Mouse (Mus musculus) limb, embryonic 12.5 days (tissue): ENCODE results near the gene Map7. TPM values are rescaled to one million over a fixed set of nuclear protein-coding genes. Genes with fewer than 3 reads are reported as not detected.

Source experiments
- ATAC-seq: fragments of 200-750 bp; cut with Nextera tagmentation; 2 replicates; pipeline ENCODE4 v1.8.0; 2017; ENCODE audit warnings: low read depth, moderate TSS enrichment; ENCODE audit not compliant: insufficient number of reproducible peaks, insufficient read depth, low FRiP score, low TSS enrichment
- H3K27ac ChIP-seq: fragments of 300-500 bp; sonication (generic); 2 replicates; pipeline ENCODE4 v1.5.1; 2016; ENCODE audit warnings: mild to moderate bottlenecking, moderate library complexity
- H3K27me3 ChIP-seq: fragments of 300-500 bp; sonication (generic); 2 replicates; pipeline ENCODE4 v1.6.1; 2016; ENCODE audit warnings: mild to moderate bottlenecking, moderate library complexity
- H3K36me3 ChIP-seq: fragments of 300-500 bp; sonication (generic); 2 replicates; pipeline ENCODE4 v1.6.1; 2016; ENCODE audit warnings: mild to moderate bottlenecking, moderate library complexity
- H3K4me1 ChIP-seq: fragments of 300-500 bp; sonication (generic); replicated peaks from 2 replicates; pipeline ENCODE4 v1.6.1; 2016
- H3K4me2 ChIP-seq: fragments of 300-500 bp; sonication (generic); 2 replicates; pipeline ENCODE4 v1.6.1; 2016; ENCODE audit warnings: mild to moderate bottlenecking, moderate library complexity
- H3K4me3 ChIP-seq: fragments of 300-500 bp; sonication (generic); replicated peaks from 2 replicates; pipeline ENCODE4 v1.5.1; 2016; ENCODE audit warnings: mild to moderate bottlenecking
- H3K9ac ChIP-seq: fragments of 300-500 bp; sonication (generic); replicated peaks from 2 replicates; pipeline ENCODE4 v1.6.1; 2016; ENCODE audit warnings: mild to moderate bottlenecking, moderate library complexity
- H3K9me3 ChIP-seq: fragments of 300-500 bp; sonication (generic); 2 replicates; pipeline ENCODE4 v1.6.1; 2016; ENCODE audit warnings: mild to moderate bottlenecking, moderate library complexity
- WGBS: fragments of 180-500 bp; shearing (Covaris S2); methylation state at CpG from one replicate; pipeline ENCODE4 v1.1.7; 2016; 5-methylcytosine and 5-hydroxymethylcytosine counted together
- polyA plus RNA-seq: library from polyadenylated mRNA; unstranded; fragments of >200 nt; fragmentation: Nextera tagmentation; extraction: Ambion mirVana; gene quantifications from 2 replicates; pipeline ENCODE4 v1.2.1, GENCODE M21; 2016

Map7 gene
- polyA plus RNA-seq, 1 experiment from 2014 or later, result 3.5 TPM

DNA sequence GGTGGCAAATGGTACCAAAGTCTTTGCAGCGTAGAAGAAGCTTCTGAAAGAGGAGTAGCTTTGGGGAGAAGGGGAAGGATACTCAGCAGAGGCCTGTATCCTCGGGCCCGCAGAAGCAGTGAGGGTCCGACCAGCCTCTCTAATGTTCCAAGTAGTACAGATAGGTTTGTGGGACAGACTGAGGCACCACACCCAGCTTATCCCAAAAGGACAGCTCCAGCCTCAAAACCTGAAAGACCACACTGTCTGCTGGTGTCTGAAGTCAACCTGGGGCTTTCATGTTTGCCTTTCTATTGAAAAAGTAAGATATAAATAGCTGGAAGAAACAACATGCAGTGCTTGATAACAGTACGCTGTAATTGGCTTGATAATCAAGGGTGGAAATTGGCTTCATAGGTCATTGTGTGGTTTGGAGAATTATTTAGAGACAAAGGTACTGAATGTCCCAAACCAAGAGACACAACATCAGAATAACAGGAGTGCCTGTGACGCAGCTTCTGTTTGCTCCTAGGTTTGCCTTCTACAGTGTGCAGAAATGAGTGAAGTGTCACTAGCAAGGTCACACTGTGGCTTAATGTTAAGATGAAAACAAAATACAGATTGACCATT is 42.0 kb downstream of the Map7 start:
- Histone ChIP-seq H3K4me3 (no peak overlapping the region), H3K9me3 (no peaks in the 10 kb centered on the region), H3K27me3 (no peaks in the 10 kb centered on the region), H3K4me2 (no peak overlapping the region), H3K36me3 (no peaks in the 10 kb centered on the region), H3K27ac (no peak overlapping the region), H3K4me1 (peaks cover 8% of the 10 kb centered on the region), H3K9ac (no peak overlapping the region)
- WGBS, result 89% methylated on average over 6 of the region's 6 CpGs
- ATAC-seq, result no peak

DNA sequence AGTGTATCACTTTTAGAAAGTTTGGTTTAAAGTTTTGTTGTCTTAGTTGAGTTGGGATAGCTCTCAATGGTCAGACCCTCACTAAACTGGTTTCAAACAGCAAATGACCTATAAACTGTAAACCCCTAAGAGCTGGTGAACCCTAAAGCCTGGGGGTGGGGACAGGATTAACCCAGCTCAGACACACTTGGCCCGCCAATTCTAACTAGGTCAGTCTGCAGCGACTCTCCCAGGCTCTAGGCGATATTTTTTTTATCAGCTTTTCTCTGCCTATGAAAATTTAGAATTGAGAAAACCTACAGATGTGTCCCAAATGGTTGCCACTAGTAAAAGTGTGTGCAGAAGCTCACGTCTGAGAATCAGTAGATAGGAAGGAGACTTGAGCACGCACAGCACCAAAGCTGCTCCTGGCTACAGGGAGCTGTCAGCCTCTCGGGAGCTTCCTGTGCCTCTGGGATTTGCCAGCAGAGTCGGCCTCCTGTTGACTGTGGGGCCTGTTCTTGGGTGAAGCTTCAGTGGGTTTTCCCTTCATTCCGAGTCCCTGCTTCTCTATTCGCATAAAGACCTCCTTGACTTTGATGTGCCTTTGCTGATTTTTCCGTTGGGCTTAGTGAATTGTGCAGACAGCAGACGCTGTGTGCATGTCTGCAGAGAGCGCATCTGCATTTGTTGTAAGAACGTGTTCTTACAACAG is 46.7 kb downstream of the Map7 start:
- 35% methylated on average over 13 of the region's 13 CpGs for WGBS
- ATAC-seq, result no peak
- Histone ChIP-seq H3K36me3 (no peaks in the 10 kb centered on the region), H3K27me3 (no peaks in the 10 kb centered on the region), H3K4me1 (peaks cover 10% of the 10 kb centered on the region), H3K4me2 (peak overlapping the region; percentile 15; the same call in 1 of the 2 replicates), H3K9me3 (no peaks in the 10 kb centered on the region), H3K4me3 (no peak overlapping the region), H3K9ac (no peak overlapping the region), H3K27ac (no peak overlapping the region)

DNA sequence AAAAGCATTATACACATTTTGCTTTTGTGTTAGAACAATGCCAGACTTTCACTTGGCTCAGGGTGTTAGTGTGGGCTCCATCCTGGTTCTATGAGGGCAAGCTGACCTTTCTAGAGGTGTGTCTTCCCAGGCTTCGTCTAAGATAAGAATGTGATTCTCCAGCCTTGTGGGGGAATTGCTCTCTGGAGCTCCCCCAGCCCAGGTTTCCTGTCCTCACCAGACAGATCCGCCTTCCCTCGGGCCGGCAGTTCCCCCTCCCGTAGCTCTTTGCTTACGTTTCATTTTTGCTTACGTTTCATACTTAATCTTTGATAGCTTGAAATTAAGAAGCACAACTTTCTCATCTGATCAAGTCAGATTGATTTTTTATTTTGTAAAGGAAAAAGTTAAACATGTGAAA is 48.8 kb downstream of the Map7 start:
- Histone ChIP-seq H3K4me3 (no peak overlapping the region), H3K9ac (no peak overlapping the region), H3K4me2 (no peak overlapping the region), H3K4me1 (peaks cover 10% of the 10 kb centered on the region), H3K27me3 (no peaks in the 10 kb centered on the region), H3K27ac (no peak overlapping the region), H3K36me3 (no peaks in the 10 kb centered on the region), H3K9me3 (no peaks in the 10 kb centered on the region)
- no peak for ATAC-seq
- 85% methylated on average over 7 of the region's 7 CpGs for WGBS

DNA sequence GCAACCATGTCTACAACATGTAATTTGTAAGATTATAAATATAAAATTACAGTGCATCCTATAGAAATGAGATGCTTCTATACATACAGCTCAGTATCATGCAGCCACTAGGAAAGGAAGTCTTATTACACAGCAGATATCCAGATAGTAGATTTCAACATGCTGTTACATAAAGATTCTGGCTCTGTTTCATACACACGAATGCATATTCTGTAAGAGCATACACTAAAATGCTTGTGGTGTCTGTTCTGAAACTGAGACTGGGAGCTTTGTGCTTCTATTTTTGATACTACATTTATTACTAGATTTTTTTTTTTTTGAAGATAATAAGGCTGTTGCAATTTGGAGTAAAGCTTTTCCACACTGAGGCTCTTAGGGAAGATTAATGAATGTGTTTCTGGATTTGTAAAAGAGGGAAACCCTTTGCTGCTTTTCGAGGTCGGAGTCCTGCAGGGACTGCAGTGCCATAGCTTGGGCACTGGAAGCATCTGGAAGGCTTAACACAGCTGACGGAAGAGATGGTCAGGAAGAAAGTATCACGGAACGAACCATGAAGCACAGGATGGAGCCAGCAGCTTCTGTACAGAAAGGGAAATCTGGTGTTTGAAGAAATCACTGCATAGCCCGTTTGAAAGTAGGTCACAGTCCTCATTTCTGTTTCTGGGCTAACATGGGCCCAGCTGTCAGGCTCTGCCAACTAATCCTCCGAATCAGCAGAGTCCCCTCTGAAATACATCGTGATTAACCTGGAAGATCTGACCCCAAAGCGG is 50.9 kb downstream of the Map7 start:
- Histone ChIP-seq H3K4me3 (no peak overlapping the region), H3K4me2 (no peak overlapping the region), H3K27me3 (no peaks in the 10 kb centered on the region), H3K9ac (no peak overlapping the region), H3K4me1 (peaks cover 10% of the 10 kb centered on the region), H3K27ac (no peak overlapping the region), H3K9me3 (no peaks in the 10 kb centered on the region), H3K36me3 (no peaks in the 10 kb centered on the region)
- whole genome bisulfite sequencing, result 62% methylated on average over 10 of the region's 10 CpGs
- no peak for ATAC-seq

DNA sequence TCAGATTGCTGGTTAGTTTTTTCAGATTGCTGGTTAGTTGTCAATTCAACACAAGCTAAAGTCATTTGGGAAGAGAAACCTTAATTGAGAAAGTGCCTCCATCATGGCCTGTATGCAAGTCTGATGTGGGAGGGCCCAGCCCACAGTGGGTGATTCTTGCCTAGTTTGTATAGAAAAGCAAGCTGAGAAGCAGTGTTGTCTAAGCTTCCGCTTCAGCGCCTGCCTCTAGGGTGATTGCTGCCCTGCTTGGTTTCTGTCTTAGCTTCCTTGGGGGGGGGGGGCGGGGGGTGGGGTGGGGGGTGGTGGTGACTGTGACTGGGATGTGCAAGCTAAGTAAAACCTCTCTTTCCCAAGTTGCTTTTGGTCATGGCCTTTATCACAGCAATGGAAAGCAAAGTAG is 53.0 kb downstream of the Map7 start:
- no peaks in the 10 kb centered on the region; the same call in 1 of the 2 replicates for H3K4me1 ChIP-seq
- no peaks in the 10 kb centered on the region for H3K27me3 ChIP-seq
- H3K4me3 ChIP-seq, result no peak overlapping the region
- 43% methylated on average over 3 of the region's 3 CpGs for WGBS
- no peak overlapping the region for H3K9ac ChIP-seq
- H3K27ac ChIP-seq, result no peak overlapping the region
- no peak overlapping the region for H3K4me2 ChIP-seq
- H3K9me3 ChIP-seq, result no peaks in the 10 kb centered on the region
- ATAC-seq, result no peak
- H3K36me3 ChIP-seq, result no peaks in the 10 kb centered on the region

DNA sequence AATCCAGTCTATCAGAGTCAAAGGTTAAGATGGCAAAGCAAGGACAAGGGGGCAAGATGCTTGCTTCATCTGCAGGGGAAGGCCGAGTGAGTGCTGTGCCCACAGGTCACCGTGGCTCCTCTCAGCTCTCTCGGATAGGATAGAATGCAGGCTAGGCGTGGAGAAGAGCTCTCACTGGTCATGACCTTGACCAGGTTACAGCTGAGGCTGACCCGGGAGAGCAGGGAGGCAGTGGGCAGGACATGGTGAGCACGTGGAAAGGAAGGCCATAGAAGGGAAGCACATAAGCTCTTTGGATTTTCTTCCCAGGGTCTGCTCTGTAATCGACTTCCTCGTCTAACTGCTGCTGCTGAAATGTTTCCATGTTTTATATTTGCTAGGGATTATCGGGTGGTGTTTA is 53.9 kb downstream of the Map7 start:
- 70% methylated on average over 9 of the region's 9 CpGs for WGBS
- Histone ChIP-seq H3K27me3 (no peaks in the 10 kb centered on the region), H3K4me1 (no peaks in the 10 kb centered on the region; the same call in 1 of the 2 replicates), H3K4me3 (no peak overlapping the region), H3K9ac (no peak overlapping the region), H3K36me3 (no peaks in the 10 kb centered on the region), H3K27ac (no peak overlapping the region), H3K9me3 (no peaks in the 10 kb centered on the region), H3K4me2 (no peak overlapping the region)
- no peak for ATAC-seq

DNA sequence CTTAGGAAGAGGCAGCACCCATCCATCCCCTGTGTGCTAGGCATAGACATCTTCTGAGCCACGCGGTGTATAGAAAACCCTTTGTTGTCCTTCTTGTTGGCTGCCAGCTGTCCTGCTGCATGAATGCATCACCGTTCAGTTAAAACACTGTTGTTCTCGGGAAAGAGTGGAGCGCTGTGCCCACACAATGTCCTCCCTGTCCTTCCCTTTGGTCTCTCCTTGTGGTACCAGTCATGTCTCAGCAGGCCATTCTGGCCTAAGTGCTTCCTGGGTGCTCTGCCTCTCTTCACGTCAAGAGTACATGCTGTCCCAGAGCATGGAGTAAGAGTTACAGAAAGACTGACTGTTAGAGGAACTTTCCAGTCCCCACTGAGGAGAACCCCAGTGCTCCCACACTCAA is 54.5 kb downstream of the Map7 start:
- H3K4me1 ChIP-seq, result no peaks in the 10 kb centered on the region; the same call in 1 of the 2 replicates
- no peak for ATAC-seq
- H3K27ac ChIP-seq, result no peak overlapping the region
- no peak overlapping the region for H3K9ac ChIP-seq
- no peak overlapping the region for H3K4me3 ChIP-seq
- no peak overlapping the region for H3K4me2 ChIP-seq
- no peaks in the 10 kb centered on the region for H3K27me3 ChIP-seq
- H3K9me3 ChIP-seq, result no peaks in the 10 kb centered on the region
- 87% methylated on average over 6 of the region's 6 CpGs for WGBS
- H3K36me3 ChIP-seq, result no peaks in the 10 kb centered on the region

DNA sequence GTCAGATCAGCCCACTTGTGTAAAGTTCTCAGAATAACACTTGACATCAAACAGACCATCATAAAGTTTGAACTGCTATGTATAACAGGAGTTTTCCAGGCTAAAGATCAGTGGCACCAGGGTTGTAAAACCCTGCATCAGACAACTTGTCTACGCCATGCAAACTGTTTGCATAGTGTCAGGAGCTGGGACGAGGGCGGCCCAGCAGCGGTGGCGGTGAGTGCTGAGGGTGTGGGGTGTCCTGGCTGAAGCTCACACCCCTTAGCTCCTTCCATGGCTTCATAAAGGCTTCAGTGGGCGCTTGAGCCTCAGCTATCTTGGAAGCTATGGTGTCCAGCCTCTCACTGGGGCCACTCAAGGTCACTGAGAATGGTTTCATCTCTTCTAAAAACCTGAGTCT is 55.2 kb downstream of the Map7 start:
- no peaks in the 10 kb centered on the region; the same call in 1 of the 2 replicates for H3K4me1 ChIP-seq
- WGBS, result 54% methylated on average over 6 of the region's 6 CpGs
- H3K36me3 ChIP-seq, result no peaks in the 10 kb centered on the region

DNA sequence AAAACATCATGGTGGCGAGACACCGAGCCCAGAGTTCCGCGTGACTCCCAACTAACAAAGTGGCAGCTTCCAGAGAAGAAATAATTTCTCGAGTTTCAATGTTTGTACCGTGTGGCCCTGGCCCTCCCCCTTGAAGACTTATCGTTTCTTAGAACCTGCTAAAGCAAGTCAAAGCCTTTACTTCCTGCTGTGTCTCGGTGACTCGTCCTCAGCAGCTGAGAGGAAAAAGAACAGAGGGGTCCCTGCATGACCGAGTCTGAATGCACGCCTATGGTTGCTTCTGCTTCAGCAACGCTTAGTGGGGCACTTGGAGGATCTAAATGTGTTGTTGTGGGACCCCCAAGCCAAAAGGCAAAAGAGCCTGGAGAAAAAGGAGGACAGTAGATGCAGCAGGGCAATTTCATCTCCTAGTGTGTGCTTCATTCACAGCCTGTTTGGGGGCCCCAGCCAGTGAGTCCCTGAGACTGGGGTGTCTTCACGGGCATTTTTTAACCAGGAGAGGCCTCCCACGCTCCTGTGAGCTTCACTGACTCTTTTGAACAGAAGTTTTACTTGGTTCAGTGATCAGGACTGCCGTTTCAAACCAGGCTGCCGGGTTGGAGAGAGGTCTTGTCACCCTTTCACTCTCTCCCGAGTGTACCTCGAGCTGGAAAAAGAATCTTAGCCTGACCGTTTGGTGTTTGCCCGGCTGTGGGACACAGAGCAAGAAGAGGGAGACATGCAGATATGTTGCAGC is 56.6 kb downstream of the Map7 start:
- Histone ChIP-seq H3K4me2 (no peak overlapping the region), H3K27ac (no peak overlapping the region), H3K4me3 (no peak overlapping the region), H3K9ac (no peak overlapping the region), H3K36me3 (no peaks in the 10 kb centered on the region), H3K4me1 (no peaks in the 10 kb centered on the region; the same call in 1 of the 2 replicates), H3K9me3 (no peaks in the 10 kb centered on the region), H3K27me3 (no peaks in the 10 kb centered on the region)
- ATAC-seq, result no peak
- 68% methylated on average over 20 of the region's 20 CpGs for WGBS

More for the DNA sequence above, 55.2 kb downstream of the Map7 start:
- Histone ChIP-seq H3K9me3 (no peaks in the 10 kb centered on the region), H3K27ac (no peak overlapping the region), H3K9ac (no peak overlapping the region), H3K4me2 (no peak overlapping the region), H3K27me3 (no peaks in the 10 kb centered on the region), H3K4me3 (no peak overlapping the region)
- ATAC-seq, result no peak

DNA sequence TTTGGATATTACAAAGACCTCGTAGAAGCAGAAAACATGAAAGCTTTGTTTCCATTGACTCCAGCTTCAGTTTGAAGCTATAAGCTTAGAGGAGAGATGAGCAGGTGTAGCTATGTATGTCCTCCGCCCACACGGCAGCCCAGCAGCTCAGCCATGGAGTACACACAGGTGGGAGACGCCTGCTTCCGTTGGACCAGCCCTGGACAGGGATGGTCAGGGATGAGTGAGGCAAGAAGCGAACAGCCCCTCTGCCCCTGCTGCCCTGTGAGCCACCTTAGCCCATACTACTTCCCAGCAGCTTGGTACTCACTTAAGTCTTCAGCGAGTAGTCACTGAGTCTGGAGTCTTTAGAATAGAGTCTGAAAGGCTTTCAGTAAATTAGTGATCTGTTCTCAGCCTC is 58.7 kb downstream of the Map7 start:
- no peaks in the 10 kb centered on the region for H3K9me3 ChIP-seq
- H3K27me3 ChIP-seq, result no peaks in the 10 kb centered on the region
- ATAC-seq, result no peak
- no peaks in the 10 kb centered on the region for H3K36me3 ChIP-seq
- no peak overlapping the region for H3K27ac ChIP-seq
- H3K9ac ChIP-seq, result no peak overlapping the region
- no peak overlapping the region for H3K4me3 ChIP-seq
- no peak overlapping the region for H3K4me2 ChIP-seq
- 92% methylated on average over 7 of the region's 7 CpGs for WGBS
- H3K4me1 ChIP-seq, result no peaks in the 10 kb centered on the region; the same call in 1 of the 2 replicates
